Mouse (Mus musculus): Measurements from ENCODE around the gene Zfp36l1. TPM values are rescaled to one million over a fixed set of nuclear protein-coding genes. Genes with fewer than 3 reads are reported as not detected.

The Zfp36l1 gene
- polyA plus RNA-seq, 1 experiment from 2014 or later = 148 TPM

DNA sequence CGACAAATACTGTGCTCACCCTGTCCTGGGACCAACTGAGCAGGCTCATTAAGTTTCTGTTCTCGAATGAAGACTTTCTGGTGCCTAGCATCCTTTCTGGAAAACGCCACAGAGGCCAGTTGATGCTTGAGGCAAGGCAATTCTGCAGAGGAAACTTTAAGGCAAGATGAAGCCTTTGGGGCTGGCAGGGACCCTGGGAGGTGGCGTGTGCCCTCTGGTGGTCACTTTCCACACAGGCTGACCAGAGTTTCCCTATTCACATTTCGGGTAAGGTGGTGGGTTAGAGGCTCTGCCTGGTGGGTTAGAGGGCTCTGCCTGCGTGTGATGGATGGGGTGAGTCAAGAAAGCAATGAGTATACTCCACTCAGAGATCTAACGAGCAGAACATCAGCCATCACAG, 28.7 kb upstream of the Zfp36l1 start:
- H3K9me3 ChIP-seq = no peaks in the 10 kb centered on the region
- ATAC-seq (ENCODE audit: insufficient number of reproducible peaks, low FRiP score, low TSS enrichment, low read depth) = no peak
- H3K27ac ChIP-seq = no peak overlapping the region
- no peaks in the 10 kb centered on the region for H3K27me3 ChIP-seq
- 19% methylated on average over 7 of the region's 7 CpGs for WGBS
- H3K4me2 ChIP-seq = no peak overlapping the region
- H3K4me3 ChIP-seq = no peak overlapping the region
- no peaks in the 10 kb centered on the region for H3K36me3 ChIP-seq
- H3K4me1 ChIP-seq = peaks cover 21% of the 10 kb centered on the region
- H3K9ac ChIP-seq = no peak overlapping the region

DNA sequence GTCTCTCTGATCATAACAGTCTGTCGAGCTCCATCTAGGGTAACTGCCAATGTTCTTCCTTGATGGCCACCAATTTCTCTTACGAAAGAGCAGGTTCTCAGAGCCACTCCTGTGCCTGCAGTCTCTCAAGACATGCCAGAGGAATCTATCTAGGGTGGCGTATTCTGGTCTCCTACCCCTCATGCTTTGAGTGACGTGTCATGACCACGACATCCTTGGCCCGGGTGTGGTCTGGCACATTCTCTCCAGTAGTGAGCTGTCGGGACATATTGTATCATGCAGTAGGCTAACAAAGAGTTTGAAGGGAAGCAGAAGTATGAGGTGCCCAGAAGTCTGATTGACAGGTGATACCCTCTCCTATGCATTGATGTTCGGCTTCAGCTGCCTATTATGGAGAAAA, 28.2 kb upstream of the Zfp36l1 start:
- Histone ChIP-seq H3K4me3 (no peak overlapping the region), H3K9ac (no peak overlapping the region), H3K36me3 (no peaks in the 10 kb centered on the region), H3K9me3 (no peaks in the 10 kb centered on the region), H3K4me2 (no peak overlapping the region), H3K27ac (no peak overlapping the region), H3K27me3 (no peaks in the 10 kb centered on the region), H3K4me1 (peaks cover 21% of the 10 kb centered on the region)
- no peak for ATAC-seq (ENCODE audit: insufficient number of reproducible peaks, low FRiP score, low TSS enrichment, low read depth)
- whole genome bisulfite sequencing = 72% methylated on average over 8 of the region's 8 CpGs

- Histone ChIP-seq H3K36me3 (no peaks in the 10 kb centered on the region), H3K9ac (no peak overlapping the region), H3K27me3 (no peaks in the 10 kb centered on the region), H3K4me3 (no peak overlapping the region), H3K9me3 (no peaks in the 10 kb centered on the region), H3K27ac (no peak overlapping the region), H3K4me1 (peaks cover 27% of the 10 kb centered on the region), H3K4me2 (no peak overlapping the region)
- WGBS = 51% methylated on average over 1 of the region's 1 CpGs
- no peak for ATAC-seq (ENCODE audit: insufficient number of reproducible peaks, low FRiP score, low TSS enrichment, low read depth)
These were observed 24.9 kb upstream of the Zfp36l1 start for GRCm38 (mm10) chr12:80137744-80138143.

GRCm38 (mm10) chr12:80137246-80137645, 24.4 kb upstream of the Zfp36l1 start:
- H3K27ac ChIP-seq = 0 out of 2 replicates have a peak overlapping the region, but pooled peaks have one; percentile 19
- H3K36me3 ChIP-seq = no peaks in the 10 kb centered on the region
- no peaks in the 10 kb centered on the region for H3K27me3 ChIP-seq
- H3K4me1 ChIP-seq = peaks cover 30% of the 10 kb centered on the region
- WGBS = 58% methylated on average over 6 of the region's 6 CpGs
- H3K9ac ChIP-seq = no peak overlapping the region
- H3K4me3 ChIP-seq = no peak overlapping the region
- no peaks in the 10 kb centered on the region for H3K9me3 ChIP-seq
- ATAC-seq (ENCODE audit: insufficient number of reproducible peaks, low FRiP score, low TSS enrichment, low read depth) = no peak
- H3K4me2 ChIP-seq = no peak overlapping the region

GRCm38 (mm10) chr12:80136264-80136930, 23.6 kb upstream of the Zfp36l1 start:
- Histone ChIP-seq H3K4me3 (no peak overlapping the region), H3K4me2 (no peak overlapping the region), H3K27me3 (no peaks in the 10 kb centered on the region), H3K36me3 (no peaks in the 10 kb centered on the region), H3K27ac (no peak overlapping the region), H3K9ac (no peak overlapping the region), H3K9me3 (no peaks in the 10 kb centered on the region), H3K4me1 (peaks cover 39% of the 10 kb centered on the region)
- no peak for ATAC-seq (ENCODE audit: insufficient number of reproducible peaks, low FRiP score, low TSS enrichment, low read depth)
- WGBS = 89% methylated on average over 12 of the region's 12 CpGs

- Histone ChIP-seq H3K27me3 (no peaks in the 10 kb centered on the region), H3K36me3 (no peaks in the 10 kb centered on the region), H3K9me3 (no peaks in the 10 kb centered on the region), H3K4me1 (peaks cover 45% of the 10 kb centered on the region), H3K4me3 (no peak overlapping the region), H3K27ac (no peak overlapping the region), H3K9ac (no peak overlapping the region), H3K4me2 (no peak overlapping the region)
- ATAC-seq (ENCODE audit: insufficient number of reproducible peaks, low FRiP score, low TSS enrichment, low read depth) = no peak
- 50% methylated on average over 8 of the region's 8 CpGs for WGBS
These were observed 22.4 kb upstream of the Zfp36l1 start for GRCm38 (mm10) chr12:80135173-80135572.

DNA sequence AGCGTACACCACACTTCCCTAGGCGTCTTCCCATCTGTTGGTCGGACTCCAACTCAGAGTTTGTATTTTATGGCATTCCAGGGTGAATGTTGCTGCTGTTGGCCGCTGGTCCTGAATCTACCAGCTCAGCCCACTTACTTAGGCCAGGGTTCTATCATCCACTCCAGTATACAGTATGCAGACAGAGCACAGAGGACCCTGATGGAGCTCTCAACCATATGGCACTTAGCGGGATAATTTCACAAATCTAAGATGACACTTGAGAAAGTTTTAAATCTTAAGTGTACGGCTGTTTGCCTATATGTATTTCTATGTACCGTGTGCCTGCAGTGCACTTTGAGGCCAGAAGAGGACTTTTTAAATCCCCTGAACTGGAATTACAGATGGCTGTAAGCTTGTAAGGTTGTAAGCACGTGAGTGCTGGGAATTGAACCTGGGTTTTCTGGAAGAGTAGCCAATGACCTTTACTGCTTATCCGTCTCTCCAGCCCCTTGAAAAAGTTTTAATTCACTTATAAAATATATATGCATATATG, 20.3 kb upstream of the Zfp36l1 start:
- Histone ChIP-seq H3K9ac (no peak overlapping the region), H3K27me3 (no peaks in the 10 kb centered on the region), H3K27ac (peak overlapping the region; percentile 99), H3K4me3 (peak overlapping the region; percentile 62; the same call in 1 of the 2 replicates), H3K4me2 (peak overlapping the region; percentile 81), H3K36me3 (no peaks in the 10 kb centered on the region), H3K4me1 (peaks cover 57% of the 10 kb centered on the region), H3K9me3 (no peaks in the 10 kb centered on the region)
- ATAC-seq (ENCODE audit: insufficient number of reproducible peaks, low FRiP score, low TSS enrichment, low read depth) = 0 out of 2 replicates have a peak, but pooled peaks have one; percentile 4
- 37% methylated on average over 9 of the region's 9 CpGs for WGBS

DNA sequence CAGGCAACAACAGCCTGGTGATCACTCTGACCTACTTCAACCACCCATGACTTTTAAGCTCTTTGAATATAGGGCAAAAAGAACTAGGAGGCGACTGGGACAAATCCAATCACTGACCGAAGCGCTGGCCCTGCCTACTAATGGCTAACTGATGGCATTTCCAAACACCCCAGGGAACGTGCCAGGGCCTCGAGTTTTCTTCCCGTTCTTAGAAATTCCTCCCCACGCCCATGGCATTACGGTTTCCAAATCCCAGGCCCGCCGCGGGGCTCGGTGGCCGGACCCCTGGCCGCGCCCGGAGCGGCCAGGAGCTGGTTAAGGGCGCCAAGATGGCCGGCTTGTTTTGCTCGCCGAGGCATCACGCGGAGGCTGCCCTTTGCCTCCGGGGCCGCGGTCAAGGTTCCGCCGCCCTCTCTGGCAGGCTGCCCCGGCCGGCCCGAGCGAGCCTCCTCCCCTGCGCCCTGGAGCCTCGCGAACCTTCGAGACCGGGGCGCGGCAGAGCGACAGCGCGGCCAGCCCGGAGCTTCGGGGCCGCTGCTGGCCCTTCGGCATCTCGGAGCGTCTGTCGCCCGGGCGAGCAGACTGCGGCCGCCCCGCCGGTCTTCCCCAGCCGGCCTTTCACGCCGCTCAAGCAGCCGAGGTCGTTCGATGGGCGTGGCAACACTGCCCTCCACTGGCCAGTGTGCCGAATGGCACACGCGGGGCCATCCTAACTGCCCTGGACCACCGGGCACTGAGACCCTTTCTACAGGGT, 19.6 kb upstream of the Zfp36l1 start:
- peak; percentile 76 for ATAC-seq (ENCODE audit: insufficient number of reproducible peaks, low FRiP score, low TSS enrichment, low read depth)
- peaks cover 53% of the 10 kb centered on the region for H3K4me1 ChIP-seq
- peak overlapping the region; percentile 99 for H3K27ac ChIP-seq
- peak overlapping the region; percentile 86 for H3K9ac ChIP-seq
- H3K36me3 ChIP-seq = peaks cover 5% of the 10 kb centered on the region; the same call in 1 of the 2 replicates
- no peaks in the 10 kb centered on the region for H3K9me3 ChIP-seq
- H3K4me2 ChIP-seq = peak overlapping the region; percentile 81
- WGBS = under 1% methylated on average over 66 of the region's 66 CpGs
- H3K27me3 ChIP-seq = no peaks in the 10 kb centered on the region
- H3K4me3 ChIP-seq = peak overlapping the region; percentile 62

- Histone ChIP-seq H3K27ac (peak overlapping the region; percentile 99), H3K4me3 (peak overlapping the region; percentile 62), H3K9ac (0 out of 2 replicates have a peak overlapping the region, but pooled peaks have one; percentile 86), H3K9me3 (no peaks in the 10 kb centered on the region), H3K4me2 (peak overlapping the region; percentile 81), H3K4me1 (peaks cover 47% of the 10 kb centered on the region), H3K27me3 (no peaks in the 10 kb centered on the region), H3K36me3 (peaks cover 11% of the 10 kb centered on the region; the same call in 1 of the 2 replicates)
- ATAC-seq (ENCODE audit: insufficient number of reproducible peaks, low FRiP score, low TSS enrichment, low read depth) = no peak
- 52% methylated on average over 17 of the region's 17 CpGs for WGBS
These were observed 18.8 kb upstream of the Zfp36l1 start for GRCm38 (mm10) chr12:80131359-80132249.

- Histone ChIP-seq H3K27ac (peak overlapping the region; percentile 99), H3K36me3 (peaks cover 11% of the 10 kb centered on the region; the same call in 1 of the 2 replicates), H3K4me3 (no peak overlapping the region), H3K4me2 (peak overlapping the region; percentile 81), H3K9ac (no peak overlapping the region), H3K4me1 (peaks cover 41% of the 10 kb centered on the region), H3K27me3 (no peaks in the 10 kb centered on the region), H3K9me3 (no peaks in the 10 kb centered on the region)
- 15% methylated on average over 6 of the region's 6 CpGs for WGBS
- ATAC-seq (ENCODE audit: insufficient number of reproducible peaks, low FRiP score, low TSS enrichment, low read depth) = no peak
These were observed 17.9 kb upstream of the Zfp36l1 start for GRCm38 (mm10) chr12:80130558-80131358.

DNA sequence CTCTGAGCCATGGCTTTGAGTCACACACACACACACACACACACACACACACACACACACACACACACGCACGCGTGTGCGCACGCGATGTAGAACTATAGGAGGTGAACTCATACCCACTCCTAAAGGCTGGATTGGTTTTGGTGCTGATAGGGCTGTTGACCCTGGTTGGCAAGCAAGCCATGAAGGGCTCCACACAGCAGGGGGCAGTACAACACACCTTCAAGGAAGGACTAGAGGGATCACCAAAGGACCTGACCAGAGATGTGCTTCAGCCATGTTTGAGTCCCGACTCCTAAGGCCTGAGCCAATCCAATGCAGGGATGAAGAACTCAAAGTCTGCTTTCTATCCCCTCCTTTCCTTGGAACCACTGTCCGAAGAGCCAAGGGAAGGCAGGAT, 16.7 kb upstream of the Zfp36l1 start:
- no peak overlapping the region for H3K9ac ChIP-seq
- H3K4me2 ChIP-seq = no peak overlapping the region
- peaks cover 39% of the 10 kb centered on the region for H3K4me1 ChIP-seq
- no peak for ATAC-seq (ENCODE audit: insufficient number of reproducible peaks, low FRiP score, low TSS enrichment, low read depth)
- H3K9me3 ChIP-seq = no peaks in the 10 kb centered on the region
- H3K4me3 ChIP-seq = no peak overlapping the region
- 97% methylated on average over 8 of the region's 8 CpGs for WGBS
- H3K27ac ChIP-seq = peak overlapping the region; percentile 99
- H3K27me3 ChIP-seq = no peaks in the 10 kb centered on the region
- H3K36me3 ChIP-seq = peaks cover 14% of the 10 kb centered on the region

Data from limb, embryonic 15.5 days (tissue).